Mouse (Mus musculus): Measurements from ENCODE around the gene Rxra.

- TF ChIP-seq CTCF (IDR thresholded peaks at IDR 0.05; ENCODE audit: insufficient read depth, low read depth, low read length): no peak
- no peak for TF ChIP-seq POLR2A (IDR thresholded peaks at IDR 0.05; ENCODE audit: insufficient read depth, low read depth, low read length)
Observed at GRCm38 (mm10) chr2:27656576-27656975, 19.7 kb upstream of the Rxra start.
